Mouse (Mus musculus): ENCODE measurements around the gene Cdk2ap2. TPM values are rescaled to one million over a fixed set of nuclear protein-coding genes. Genes with fewer than 3 reads are reported as not detected.

The Cdk2ap2 gene
- polyA plus RNA-seq, 1 experiment: 138 TPM

DNA sequence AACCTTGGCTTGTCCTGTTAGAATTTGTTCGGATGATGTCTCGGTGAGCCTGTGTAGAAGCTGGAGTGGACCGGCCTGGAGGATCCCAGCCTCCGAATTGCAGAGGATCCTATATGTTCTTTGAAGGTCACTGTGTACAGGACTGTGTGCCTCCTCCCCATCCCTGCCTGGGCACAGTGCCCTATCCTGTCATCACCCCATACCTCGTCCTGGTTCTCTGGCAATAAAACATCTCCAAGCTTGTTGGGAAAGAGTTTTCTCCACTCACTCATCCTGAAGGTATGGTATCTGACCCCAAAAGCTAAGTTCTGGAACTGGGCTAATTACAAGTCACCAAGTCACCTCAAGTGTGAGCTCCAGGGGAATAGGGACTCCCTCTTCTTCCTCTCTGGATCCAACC, 9.9 kb upstream of the Cdk2ap2 start:
- H3K36me3 ChIP-seq (ENCODE audit: control insufficient read depth, insufficient read depth, low read length): no peaks in the 10 kb centered on the region
- no peaks in the 10 kb centered on the region for H3K4me1 ChIP-seq (ENCODE audit: control insufficient read depth, insufficient read depth, low read length)
- 81% methylated on average over 5 of the region's 5 CpGs for WGBS
- no peak for DNase-seq
- no peaks in the 10 kb centered on the region for H3K27me3 ChIP-seq (replicated peaks; ENCODE audit: control insufficient read depth, insufficient read depth, low read length)
- no peak for TF ChIP-seq POLR2A (IDR thresholded peaks at IDR 0.05; ENCODE audit: low read depth, low read length)
- no peak for TF ChIP-seq CTCF (conservative IDR thresholded peaks at IDR 0.05; ENCODE audit: insufficient read depth, insufficient read length, low read depth, low read length)
- H3K4me3 ChIP-seq (ENCODE audit: insufficient read depth, low read depth, low read length): no peak overlapping the region
- H3K27ac ChIP-seq (ENCODE audit: insufficient read depth, low read depth, low read length): no peak overlapping the region

DNA sequence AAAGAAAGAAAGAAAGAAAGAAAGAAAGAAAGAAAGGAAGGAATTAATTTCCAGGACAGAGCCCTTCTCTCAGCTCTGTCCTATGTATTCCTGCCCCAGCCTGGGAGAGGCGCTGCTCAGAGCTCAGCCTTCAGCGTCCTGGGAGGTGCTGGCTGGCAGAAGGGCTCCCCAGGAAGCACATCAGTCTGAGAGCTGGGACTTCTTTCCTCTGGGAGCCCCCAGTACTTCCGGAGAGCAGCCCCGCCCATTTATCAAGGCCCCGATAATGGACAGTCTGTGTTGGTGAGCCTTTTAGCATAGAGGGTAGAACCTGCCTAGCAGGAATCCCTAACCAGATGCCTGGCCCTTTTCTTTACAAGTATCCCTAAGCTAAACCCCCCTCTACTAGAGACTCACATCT, 8.8 kb upstream of the Cdk2ap2 start:
- H3K36me3 ChIP-seq (ENCODE audit: control insufficient read depth, insufficient read depth, low read length): no peaks in the 10 kb centered on the region
- DNase-seq: no peak
- no peaks in the 10 kb centered on the region for H3K27me3 ChIP-seq (replicated peaks; ENCODE audit: control insufficient read depth, insufficient read depth, low read length)
- 61% methylated on average over 5 of the region's 5 CpGs for WGBS
- no peak for TF ChIP-seq CTCF (conservative IDR thresholded peaks at IDR 0.05; ENCODE audit: insufficient read depth, insufficient read length, low read depth, low read length)
- no peak for TF ChIP-seq POLR2A (IDR thresholded peaks at IDR 0.05; ENCODE audit: low read depth, low read length)
- no peaks in the 10 kb centered on the region for H3K4me1 ChIP-seq (ENCODE audit: control insufficient read depth, insufficient read depth, low read length)
- no peak overlapping the region for H3K27ac ChIP-seq (ENCODE audit: insufficient read depth, low read depth, low read length)
- no peak overlapping the region for H3K4me3 ChIP-seq (ENCODE audit: insufficient read depth, low read depth, low read length)

DNA sequence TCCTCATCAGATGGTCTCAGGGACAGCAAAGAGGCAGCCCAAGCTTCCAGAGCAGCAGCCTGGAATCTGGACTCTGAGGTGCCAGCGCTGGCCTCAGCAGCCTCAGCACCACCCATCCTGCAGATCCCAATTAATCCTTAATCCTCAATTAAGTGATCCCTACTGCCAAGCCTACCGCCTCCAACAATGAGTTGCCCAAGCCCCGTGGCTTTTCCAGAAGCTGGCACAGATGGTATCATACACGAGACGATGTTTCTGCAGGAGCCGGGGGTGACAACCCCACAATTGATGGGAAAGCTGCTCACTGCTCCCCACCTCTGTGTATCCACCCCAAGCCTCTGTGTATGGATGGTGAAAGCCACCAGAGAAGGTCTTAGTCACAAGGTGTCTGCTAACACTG, 7.9 kb upstream of the Cdk2ap2 start:
- DNase-seq: no peak
- 67% methylated on average over 6 of the region's 6 CpGs for WGBS
- no peaks in the 10 kb centered on the region for H3K4me1 ChIP-seq (ENCODE audit: control insufficient read depth, insufficient read depth, low read length)
- no peaks in the 10 kb centered on the region for H3K27me3 ChIP-seq (replicated peaks; ENCODE audit: control insufficient read depth, insufficient read depth, low read length)
- no peaks in the 10 kb centered on the region for H3K36me3 ChIP-seq (ENCODE audit: control insufficient read depth, insufficient read depth, low read length)
- no peak for TF ChIP-seq POLR2A (IDR thresholded peaks at IDR 0.05; ENCODE audit: low read depth, low read length)
- TF ChIP-seq CTCF (conservative IDR thresholded peaks at IDR 0.05; ENCODE audit: insufficient read depth, insufficient read length, low read depth, low read length): no peak
- H3K4me3 ChIP-seq (ENCODE audit: insufficient read depth, low read depth, low read length): no peak overlapping the region
- no peak overlapping the region for H3K27ac ChIP-seq (ENCODE audit: insufficient read depth, low read depth, low read length)

DNA sequence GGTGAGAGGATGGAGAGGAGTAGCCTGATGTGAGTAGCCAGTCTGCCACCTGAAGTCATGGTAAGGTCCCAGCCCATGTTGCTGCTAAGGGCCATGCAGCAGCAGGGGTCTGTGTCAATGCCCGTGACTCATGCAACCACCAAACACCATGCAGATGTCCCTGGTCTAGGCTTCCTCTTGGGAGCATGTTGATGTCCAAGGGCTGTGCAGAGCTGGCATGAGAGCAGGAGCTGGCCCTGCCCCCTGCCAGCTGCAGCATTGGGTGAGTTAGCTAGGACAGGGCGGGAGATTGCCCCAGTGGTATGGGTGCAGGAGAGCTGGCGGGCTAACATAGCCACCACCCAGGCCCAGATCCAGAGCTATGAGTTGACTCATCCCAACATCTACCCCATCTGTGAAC, 6.5 kb upstream of the Cdk2ap2 start:
- Histone ChIP-seq H3K4me1 (ENCODE audit: control insufficient read depth, insufficient read depth, low read length) (no peaks in the 10 kb centered on the region), H3K4me3 (ENCODE audit: insufficient read depth, low read depth, low read length) (no peak overlapping the region), H3K36me3 (ENCODE audit: control insufficient read depth, insufficient read depth, low read length) (no peaks in the 10 kb centered on the region), H3K27ac (ENCODE audit: insufficient read depth, low read depth, low read length) (no peak overlapping the region), H3K27me3 (replicated peaks; ENCODE audit: control insufficient read depth, insufficient read depth, low read length) (no peaks in the 10 kb centered on the region)
- TF ChIP-seq CTCF (conservative IDR thresholded peaks at IDR 0.05; ENCODE audit: insufficient read depth, insufficient read length, low read depth, low read length) (no peak), POLR2A (IDR thresholded peaks at IDR 0.05; ENCODE audit: low read depth, low read length) (no peak)
- 89% methylated on average over 3 of the region's 3 CpGs for WGBS
- no peak for DNase-seq

DNA sequence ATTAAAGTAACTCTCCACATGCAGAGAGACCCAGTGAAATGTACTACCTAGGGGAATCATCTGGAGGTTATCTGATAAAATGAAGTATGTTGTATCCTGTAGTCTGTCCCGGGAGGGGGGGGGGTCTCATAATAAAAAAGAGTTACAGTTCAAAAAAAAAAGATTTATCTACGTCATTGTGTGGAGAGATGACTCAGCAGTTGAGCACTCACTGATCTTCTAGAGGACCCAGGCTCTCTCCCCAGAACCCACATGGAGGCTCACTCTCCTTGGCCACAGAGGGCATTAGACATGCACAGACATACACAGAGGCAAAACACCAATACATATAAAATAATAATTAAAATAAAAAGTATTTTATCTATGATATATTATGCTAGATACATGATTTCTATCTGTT, 5.6 kb upstream of the Cdk2ap2 start:
- no peak for TF ChIP-seq POLR2A (IDR thresholded peaks at IDR 0.05; ENCODE audit: low read depth, low read length)
- no peak for TF ChIP-seq CTCF (conservative IDR thresholded peaks at IDR 0.05; ENCODE audit: insufficient read depth, insufficient read length, low read depth, low read length)

DNA sequence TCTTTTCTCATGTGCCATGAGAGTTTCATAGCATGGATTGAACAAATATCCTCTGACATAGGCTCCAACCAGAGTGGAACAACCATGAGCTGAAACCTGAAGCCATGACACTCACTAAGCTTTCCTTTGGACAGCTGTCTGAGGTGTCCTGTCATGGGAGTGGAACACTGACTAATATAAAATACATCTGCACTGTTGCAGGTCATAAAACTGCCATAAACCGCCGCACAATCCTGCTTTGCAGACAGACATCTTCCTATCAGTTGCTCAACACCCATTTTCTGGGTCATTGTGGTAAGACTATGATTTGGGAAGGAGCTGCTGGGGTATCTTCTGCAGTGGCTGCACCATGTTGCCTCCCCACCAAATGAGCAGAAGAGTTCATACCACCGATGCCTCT, 4.2 kb upstream of the Cdk2ap2 start:
- Histone ChIP-seq H3K4me3 (ENCODE audit: insufficient read depth, low read depth, low read length) (no peak overlapping the region), H3K36me3 (ENCODE audit: control insufficient read depth, insufficient read depth, low read length) (no peaks in the 10 kb centered on the region), H3K27ac (ENCODE audit: insufficient read depth, low read depth, low read length) (no peak overlapping the region), H3K4me1 (ENCODE audit: control insufficient read depth, insufficient read depth, low read length) (peaks cover 4% of the 10 kb centered on the region; the same call in 1 of the 2 replicates), H3K27me3 (replicated peaks; ENCODE audit: control insufficient read depth, insufficient read depth, low read length) (no peaks in the 10 kb centered on the region)
- TF ChIP-seq CTCF (conservative IDR thresholded peaks at IDR 0.05; ENCODE audit: insufficient read depth, insufficient read length, low read depth, low read length) (no peak), POLR2A (IDR thresholded peaks at IDR 0.05; ENCODE audit: low read depth, low read length) (no peak)
- DNase-seq: no peak
- 45% methylated on average over 3 of the region's 3 CpGs for WGBS

More for the DNA sequence above, 5.6 kb upstream of the Cdk2ap2 start:
- DNase-seq: no peak
- no peaks in the 10 kb centered on the region for H3K36me3 ChIP-seq (ENCODE audit: control insufficient read depth, insufficient read depth, low read length)
- H3K27ac ChIP-seq (ENCODE audit: insufficient read depth, low read depth, low read length): no peak overlapping the region
- no peak overlapping the region for H3K4me3 ChIP-seq (ENCODE audit: insufficient read depth, low read depth, low read length)
- peaks cover 3% of the 10 kb centered on the region; the same call in 1 of the 2 replicates for H3K4me1 ChIP-seq (ENCODE audit: control insufficient read depth, insufficient read depth, low read length)
- H3K27me3 ChIP-seq (replicated peaks; ENCODE audit: control insufficient read depth, insufficient read depth, low read length): no peaks in the 10 kb centered on the region
- WGBS: 66% methylated on average over 2 of the region's 2 CpGs

DNA sequence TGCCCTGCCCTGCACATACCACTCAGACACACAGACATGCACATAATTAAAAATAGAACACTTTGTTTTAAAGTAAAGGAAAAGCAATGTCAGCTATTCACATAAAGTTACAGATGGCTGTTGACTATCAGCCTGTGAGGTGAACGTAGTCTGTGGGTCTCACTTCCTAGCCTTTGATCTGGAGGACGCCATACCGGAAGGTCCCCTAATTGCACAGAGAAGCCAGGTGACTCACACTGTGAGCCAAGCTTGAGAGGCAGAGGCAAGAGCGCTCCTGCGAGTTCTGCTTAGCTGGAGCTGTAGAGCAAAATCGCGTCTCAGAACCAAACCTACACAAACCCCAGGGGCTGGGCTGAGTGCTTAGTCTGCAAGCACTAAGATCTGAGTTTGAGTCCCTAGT, 3.2 kb upstream of the Cdk2ap2 start:
- Histone ChIP-seq H3K27me3 (replicated peaks; ENCODE audit: control insufficient read depth, insufficient read depth, low read length) (no peaks in the 10 kb centered on the region), H3K27ac (ENCODE audit: insufficient read depth, low read depth, low read length) (no peak overlapping the region), H3K4me3 (ENCODE audit: insufficient read depth, low read depth, low read length) (no peak overlapping the region), H3K4me1 (ENCODE audit: control insufficient read depth, insufficient read depth, low read length) (peaks cover 9% of the 10 kb centered on the region; the same call in 1 of the 2 replicates), H3K36me3 (ENCODE audit: control insufficient read depth, insufficient read depth, low read length) (no peaks in the 10 kb centered on the region)
- WGBS: 66% methylated on average over 7 of the region's 7 CpGs
- DNase-seq: no peak
- TF ChIP-seq CTCF (conservative IDR thresholded peaks at IDR 0.05; ENCODE audit: insufficient read depth, insufficient read length, low read depth, low read length): no peak
- no peak for TF ChIP-seq POLR2A (IDR thresholded peaks at IDR 0.05; ENCODE audit: low read depth, low read length)
